Mouse (Mus musculus) bone marrow macrophage, adult 2 months (primary cell): ENCODE data around the gene Cldn8. TPM values are rescaled to one million over a fixed set of nuclear protein-coding genes. Genes with fewer than 3 reads are reported as not detected.

Experiments
- H3K27ac ChIP-seq: 2 replicates; pipeline ENCODE4 v1.5.1; 2012; ENCODE audit warnings: low read depth, low read length; ENCODE audit not compliant: insufficient read depth
- H3K4me1 ChIP-seq: 2 replicates; pipeline ENCODE4 v1.6.1; 2012; ENCODE audit warnings: low read length; ENCODE audit not compliant: control insufficient read depth, insufficient read depth
- H3K4me3 ChIP-seq: 2 replicates; pipeline ENCODE4 v1.5.1; 2012; ENCODE audit warnings: mild to moderate bottlenecking, low read length, moderate library complexity; ENCODE audit not compliant: insufficient read depth
- CTCF ChIP-seq: IDR thresholded peaks from 2 replicates; pipeline ENCODE4 v1.5.1; 2012; ENCODE audit warnings: low read depth, mild to moderate bottlenecking, low read length, moderate library complexity
- POLR2A ChIP-seq: IDR thresholded peaks from 2 replicates; pipeline ENCODE4 v1.6.1; 2012; ENCODE audit warnings: mild to moderate bottlenecking, low read depth, low read length, borderline replicate concordance
- polyA plus RNA-seq: library from polyadenylated mRNA; stranded (reverse); fragments of >200 nt; gene quantifications from 2 replicates; pipeline ENCODE4 v1.2.4, GENCODE M21; 2012; ENCODE audit not compliant: missing spikeins, insufficient read depth, insufficient read length

Gene Cldn8
- polyA plus RNA-seq, 1 experiment = not detected

- H3K4me3 ChIP-seq = no peak overlapping the region
- TF ChIP-seq POLR2A (no peak), CTCF (no peak)
- H3K4me1 ChIP-seq = no peaks in the 10 kb centered on the region
- H3K27ac ChIP-seq = no peak overlapping the region
Observed at GRCm38 (mm10) chr16:88575885-88576679, 13.1 kb upstream of the Cldn8 start.

- no peak for TF ChIP-seq CTCF
- TF ChIP-seq POLR2A = no peak
- Histone ChIP-seq H3K27ac (no peak overlapping the region), H3K4me1 (no peaks in the 10 kb centered on the region), H3K4me3 (no peak overlapping the region)
Observed at GRCm38 (mm10) chr16:88572904-88573404, 10.0 kb upstream of the Cldn8 start.

DNA sequence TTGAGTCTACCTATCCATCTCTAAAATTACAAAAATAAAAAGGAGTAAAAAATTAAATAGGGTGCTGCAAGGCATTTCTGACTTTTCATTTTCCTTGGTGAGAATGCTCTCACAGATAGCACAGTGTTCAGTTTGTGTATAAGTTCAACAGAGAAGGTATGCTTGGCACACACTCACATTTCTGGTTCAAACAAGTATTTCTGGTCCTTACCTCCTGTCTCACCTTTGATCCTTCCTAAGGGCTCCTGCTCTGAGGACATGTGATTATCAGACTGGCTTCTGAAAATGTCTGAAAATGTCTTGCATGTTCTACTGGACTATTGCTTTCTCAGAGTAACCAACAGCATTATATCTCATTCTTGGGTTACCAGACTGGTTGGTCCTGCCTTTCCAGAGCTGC, 7.2 kb upstream of the Cldn8 start:
- no peaks in the 10 kb centered on the region for H3K4me1 ChIP-seq
- H3K4me3 ChIP-seq = no peak overlapping the region
- H3K27ac ChIP-seq = no peak overlapping the region
- no peak for TF ChIP-seq CTCF
- TF ChIP-seq POLR2A = no peak

GRCm38 (mm10) chr16:88569732-88570131, 6.7 kb upstream of the Cldn8 start:
- no peak for TF ChIP-seq CTCF
- no peak for TF ChIP-seq POLR2A
- Histone ChIP-seq H3K4me3 (no peak overlapping the region), H3K27ac (no peak overlapping the region), H3K4me1 (no peaks in the 10 kb centered on the region)

GRCm38 (mm10) chr16:88569096-88569495, 6.1 kb upstream of the Cldn8 start:
- TF ChIP-seq CTCF (no peak), POLR2A (no peak)
- Histone ChIP-seq H3K4me3 (no peak overlapping the region), H3K27ac (no peak overlapping the region), H3K4me1 (no peaks in the 10 kb centered on the region)

DNA sequence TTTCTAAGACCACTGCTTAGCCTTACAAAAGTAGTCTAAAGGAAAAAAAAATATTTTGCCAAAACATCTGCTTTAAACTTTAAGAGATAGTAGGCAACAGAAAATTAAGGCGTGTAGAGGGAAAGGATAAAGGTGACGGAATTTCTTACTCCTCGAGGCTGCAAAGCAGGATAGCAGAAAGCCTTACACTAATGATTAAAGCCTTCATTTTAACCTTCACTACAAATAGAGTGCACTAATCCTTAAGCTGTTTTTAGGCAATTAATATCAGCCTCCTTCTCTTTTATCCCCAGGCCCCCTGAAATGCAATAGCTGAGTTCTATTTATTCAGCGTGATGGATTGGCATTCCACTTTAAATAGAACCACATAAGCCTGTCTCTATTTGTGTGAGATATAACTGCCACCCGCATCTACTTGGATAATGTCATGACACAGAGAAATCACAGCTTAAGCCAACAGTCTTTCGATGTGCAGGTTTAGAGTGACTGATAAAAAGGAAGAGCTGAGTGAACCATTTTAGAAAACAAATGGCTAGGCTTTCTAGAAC, 1.3 kb downstream of the Cldn8 start:
- no peaks in the 10 kb centered on the region for H3K4me1 ChIP-seq
- no peak overlapping the region for H3K27ac ChIP-seq
- TF ChIP-seq POLR2A (no peak), CTCF (no peak)

GRCm38 (mm10) chr16:88542488-88542887, 20.5 kb downstream of the Cldn8 start:
- H3K4me3 ChIP-seq = no peak overlapping the region
- TF ChIP-seq CTCF = no peak
- TF ChIP-seq POLR2A = no peak
- H3K27ac ChIP-seq = no peak overlapping the region
- H3K4me1 ChIP-seq = no peaks in the 10 kb centered on the region

More for the DNA sequence above, 1.3 kb downstream of the Cldn8 start:
- H3K4me3 ChIP-seq = no peak overlapping the region

GRCm38 (mm10) chr16:88539841-88540487, 23.0 kb downstream of the Cldn8 start:
- H3K4me1 ChIP-seq = no peaks in the 10 kb centered on the region
- no peak for TF ChIP-seq CTCF
- TF ChIP-seq POLR2A = no peak
- H3K4me3 ChIP-seq = no peak overlapping the region
- no peak overlapping the region for H3K27ac ChIP-seq

DNA sequence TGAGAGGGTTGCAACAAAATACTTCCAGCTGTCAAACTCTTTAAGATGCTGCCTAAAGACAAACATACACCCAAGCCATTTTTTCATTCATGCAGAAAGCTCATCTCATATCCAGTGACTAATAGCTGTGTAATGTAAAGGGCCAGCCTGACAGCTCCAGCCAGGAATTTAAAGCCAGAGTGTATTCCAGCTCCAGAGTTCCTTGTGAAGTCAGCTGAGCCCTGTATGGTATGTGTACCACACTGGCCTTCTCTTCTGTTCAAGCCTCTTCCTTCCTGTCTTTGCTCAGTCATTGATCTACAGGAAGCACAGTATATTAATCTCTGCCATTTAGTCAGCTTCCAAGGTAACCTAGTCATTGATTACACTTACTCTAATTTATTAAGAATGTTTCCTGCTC, 51.6 kb downstream of the Cldn8 start:
- TF ChIP-seq POLR2A (no peak), CTCF (no peak)
- H3K4me3 ChIP-seq = no peak overlapping the region
- H3K4me1 ChIP-seq = no peaks in the 10 kb centered on the region
- H3K27ac ChIP-seq = no peak overlapping the region

Other genes with a start within 250 kb of the Cldn8 start
- not detected in 2 replicates for gene Cldn17, start 56.2 kb downstream of the Cldn8 start, polyA plus RNA-seq
- not detected in 2 replicates for gene Krtap24-1, start 49.1 kb upstream of the Cldn8 start, polyA plus RNA-seq
- not detected in 2 replicates for gene 2310079G19Rik, start 64.5 kb upstream of the Cldn8 start, polyA plus RNA-seq
- not detected in 2 replicates for gene Krtap26-1, start 84.6 kb upstream of the Cldn8 start, polyA plus RNA-seq
- gene Krtap27-1, start 108.5 kb upstream of the Cldn8 start, polyA plus RNA-seq = not detected in 2 replicates
- gene 2310061N02Rik, start 144.8 kb upstream of the Cldn8 start, polyA plus RNA-seq = not detected in 2 replicates
- not detected in 2 replicates for gene Krtap13-1, start 165.7 kb upstream of the Cldn8 start, polyA plus RNA-seq
- gene Krtap13, start 188.5 kb upstream of the Cldn8 start, polyA plus RNA-seq = not detected in 2 replicates
- gene 2310034C09Rik, start 195.7 kb upstream of the Cldn8 start, polyA plus RNA-seq = not detected in 2 replicates
- not detected in 2 replicates for gene 2310057N15Rik, start 211.0 kb upstream of the Cldn8 start, polyA plus RNA-seq
- not detected in 2 replicates for gene Gm5965, start 214.7 kb upstream of the Cldn8 start, polyA plus RNA-seq
- gene Gm20741, start 249.0 kb upstream of the Cldn8 start, polyA plus RNA-seq = not detected in 2 replicates